Mouse (Mus musculus) thymus, postnatal 14 days (tissue): ENCODE results near the gene Vwa5a.

Source experiments
- DNase-seq: peaks from one replicate; pipeline ENCODE4 v3.0.0; 2021

Gene Vwa5a

GRCm38 (mm10) chr9:38718102-38718501 is at the start of gene Vwa5a:
Vwa5a (plus strand) TSS chr9:38718268.
- DNase-seq: no peak

DNA sequence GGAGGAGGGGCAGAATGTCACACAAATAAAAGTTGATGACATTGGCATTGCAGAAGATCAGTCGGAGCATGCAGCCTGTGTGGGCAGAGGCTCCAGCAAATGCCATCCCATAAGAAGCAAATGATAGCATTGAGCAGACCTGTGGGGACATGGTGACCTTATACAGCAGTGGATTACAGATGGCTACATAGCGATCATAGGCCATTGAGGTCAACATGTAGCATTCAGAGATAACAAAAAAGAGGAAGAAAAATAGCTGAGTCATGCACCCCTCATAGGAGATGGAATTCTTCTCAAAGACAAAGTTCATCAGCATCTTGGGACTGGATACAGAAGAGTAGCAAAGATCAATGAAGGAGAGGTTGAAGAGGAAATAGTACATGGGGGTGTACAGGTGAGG is 45.2 kb upstream of the Vwa5a start:
- no peak for DNase-seq

DNA sequence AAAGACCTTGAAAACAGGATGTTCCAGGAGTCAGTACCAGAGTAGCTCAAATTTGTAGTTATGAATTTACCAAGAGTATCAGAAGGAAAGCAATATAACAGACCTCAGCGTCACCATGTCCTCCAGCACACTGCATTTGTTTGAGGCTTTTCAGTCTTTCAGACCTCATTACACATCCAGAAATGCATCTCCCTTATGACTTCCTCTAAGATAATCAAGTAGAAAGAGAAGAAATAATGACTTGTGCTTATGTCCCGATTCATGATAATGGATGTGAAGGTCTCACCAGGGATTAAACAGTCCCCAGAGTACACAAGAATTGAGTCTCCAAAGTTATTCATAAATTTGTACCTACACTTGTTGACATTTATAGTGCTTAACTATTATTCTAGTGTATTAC is 43.6 kb upstream of the Vwa5a start, which contains the start of gene Olfr918:
Gene Olfr918 (minus strand): TSS at position 101 of the 400 bp plus-strand sequence.
- DNase-seq: no peak

- DNase-seq: no peak
These were observed 916 bp downstream of the Vwa5a start for GRCm38 (mm10) chr9:38718927-38719441.

DNA sequence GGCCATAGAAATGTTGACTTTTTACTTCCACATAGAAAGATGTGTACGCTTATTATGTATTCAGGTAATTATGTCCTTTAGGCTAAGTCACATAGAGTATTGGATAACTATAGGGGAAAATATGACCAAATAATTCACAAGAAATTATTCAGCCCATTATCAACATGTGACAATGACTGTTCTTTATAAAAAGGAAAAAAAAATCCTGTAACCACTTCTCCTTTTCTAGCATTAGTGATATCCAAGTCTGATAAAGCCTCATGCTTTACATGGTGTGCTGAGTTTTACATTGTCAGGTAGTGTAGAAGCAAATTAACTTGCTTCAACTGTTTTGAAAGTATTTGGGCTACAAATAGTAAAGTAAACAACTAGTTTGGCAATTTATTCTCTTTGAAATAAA is 6.0 kb downstream of the Vwa5a start:
- DNase-seq: no peak

DNA sequence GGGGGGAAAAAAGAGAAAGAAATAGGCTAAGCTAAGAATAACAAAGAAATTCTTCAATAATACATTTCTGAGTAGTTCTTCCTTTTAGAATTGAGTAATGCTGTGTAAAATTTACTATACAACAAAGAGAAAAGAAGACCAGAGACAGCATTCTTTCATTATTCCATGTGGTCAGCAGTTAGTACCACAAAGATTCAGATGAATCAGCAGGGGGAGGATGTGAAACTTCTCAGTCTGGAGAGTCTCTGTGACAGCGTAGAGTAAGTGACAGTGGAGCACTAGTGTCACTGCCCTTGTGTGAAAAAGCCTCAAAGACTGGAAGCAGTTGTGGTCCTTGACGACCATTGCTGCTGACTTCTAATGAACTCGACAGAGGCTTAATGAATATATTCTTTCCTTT is 10.2 kb downstream of the Vwa5a start:
- DNase-seq: no peak

DNA sequence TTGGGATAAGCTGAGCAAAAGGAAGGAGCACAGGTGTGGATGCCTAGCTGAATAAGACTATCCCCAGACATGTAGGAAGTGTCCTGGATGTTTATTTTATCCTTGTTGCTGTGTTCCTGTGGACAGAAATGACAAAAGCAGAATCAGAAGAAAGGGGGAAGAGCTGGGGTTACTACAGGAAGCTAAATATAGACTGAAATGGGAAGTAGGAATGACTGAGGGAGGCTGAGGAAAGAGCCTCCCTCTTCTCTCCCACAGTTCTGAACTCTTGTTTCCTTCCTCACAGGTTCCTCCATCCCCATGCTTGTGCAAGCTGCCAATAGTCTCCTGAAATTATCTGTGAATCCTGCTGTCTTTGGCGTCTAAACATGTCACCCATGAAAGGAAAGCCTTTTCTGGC is 23.3 kb downstream of the Vwa5a start:
- no peak for DNase-seq

GRCm38 (mm10) chr9:38744619-38745315 is 26.7 kb downstream of the Vwa5a start:
- DNase-seq: no peak

GRCm38 (mm10) chr9:38751999-38752398 is 33.9 kb downstream of the Vwa5a start, which contains the start of gene Olfr920:
Olfr920 (plus strand) TSS chr9:38752299.
- no peak for DNase-seq

DNA sequence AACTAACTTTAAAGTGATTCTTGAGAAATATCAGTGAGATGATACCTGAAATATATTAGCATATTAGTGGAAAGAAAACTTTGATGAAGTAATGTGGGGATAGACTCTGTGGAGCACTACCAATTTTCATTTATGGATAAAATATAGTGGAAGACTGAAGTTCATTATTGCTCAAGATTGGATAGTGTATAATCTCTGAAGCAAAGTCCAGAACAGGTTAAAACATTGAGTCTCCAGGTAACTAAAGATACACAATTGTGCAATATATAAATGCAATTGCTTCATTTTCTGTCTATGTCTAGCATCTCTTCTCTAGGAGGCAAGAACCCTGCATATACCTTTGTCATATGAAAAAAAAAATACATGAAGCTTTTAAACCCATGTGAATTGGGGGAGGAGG is 54.7 kb downstream of the Vwa5a start, which contains the start of gene Olfr921:
Gene Olfr921 (plus strand): TSS at position 301 of the 400 bp plus-strand sequence.
- no peak for DNase-seq

GRCm38 (mm10) chr9:38792689-38793088 is 74.6 kb downstream of the Vwa5a start:
- no peak for DNase-seq
